ENCODE assay signal across 8 mouse cellular contexts in the genomic region with DNA sequence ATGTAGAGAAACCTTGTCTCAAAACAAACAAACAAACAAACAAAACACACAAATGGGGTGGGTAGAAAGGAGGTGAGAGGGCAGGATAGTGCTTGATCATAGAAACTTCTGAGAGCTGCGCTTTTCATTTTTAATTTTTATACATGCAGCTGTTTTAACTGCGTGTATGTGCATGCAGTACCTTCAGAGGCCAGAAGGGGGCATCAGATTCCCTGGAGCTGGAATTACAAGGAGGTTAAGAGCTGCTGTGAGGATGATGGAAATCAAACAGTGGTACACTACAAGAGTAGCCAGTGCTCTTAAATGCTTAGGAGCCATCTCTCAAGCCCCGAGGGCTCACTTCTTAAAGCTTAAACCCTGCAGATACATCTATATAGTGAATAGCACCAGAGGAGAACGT.
A peak's percentile ranks its signal among the peaks of the same experiment; 100 is the strongest.
DNase-seq lines count a peak whose midpoint lies in the region; ATAC-seq and TF ChIP-seq lines count a peak whose summit lies in the region.

No protein-coding gene starts in this region.

- no peak overlapping the region for H3K4me2 ChIP-seq in forebrain, postnatal 0 days (ENCODE audit: low read depth)
- H3K4me2 ChIP-seq in forebrain, embryonic 11.5 days (ENCODE audit: low read depth, low read length, severe bottlenecking), result no peak overlapping the region

- no peak overlapping the region for H3K4me3 ChIP-seq in forebrain, postnatal 0 days (ENCODE audit: low read depth, low read length)
- H3K4me3 ChIP-seq in forebrain, embryonic 11.5 days (ENCODE audit: low read depth, low read length), result no peak overlapping the region

- ATAC-seq in forebrain, postnatal 0 days, result no peak
- no peak for ATAC-seq in forebrain, embryonic 11.5 days (replicated peaks; ENCODE audit: low FRiP score)
- ATAC-seq in inflammation-experienced regulatory T-cells, adult 6 months, result no peak

- no peaks in the 10 kb centered on the region for H3K9me3 ChIP-seq in forebrain, postnatal 0 days (ENCODE audit: low read length)
- no peaks in the 10 kb centered on the region for H3K9me3 ChIP-seq in forebrain, embryonic 11.5 days (ENCODE audit: control insufficient read depth, low read length)

- WGBS in forebrain, postnatal 0 days, result 93% methylated on average over 4 of the region's 4 CpGs
- WGBS in forebrain, embryonic 11.5 days, result 80% methylated on average over 4 of the region's 4 CpGs

- peaks cover 15% of the 10 kb centered on the region for H3K4me1 ChIP-seq in forebrain, postnatal 0 days (ENCODE audit: insufficient read depth)
- peaks cover 18% of the 10 kb centered on the region for H3K4me1 ChIP-seq in forebrain, embryonic 11.5 days (replicated peaks; ENCODE audit: control insufficient read depth, insufficient read depth, low read length)

- no peak overlapping the region for H3K9ac ChIP-seq in forebrain, postnatal 0 days
- H3K9ac ChIP-seq in forebrain, embryonic 11.5 days (ENCODE audit: low read length), result no peak overlapping the region

- H3K27me3 ChIP-seq in forebrain, postnatal 0 days (ENCODE audit: insufficient read depth, low read length), result no peaks in the 10 kb centered on the region
- no peaks in the 10 kb centered on the region; the same call in 1 of the 2 replicates for H3K27me3 ChIP-seq in forebrain, embryonic 11.5 days (ENCODE audit: control insufficient read depth, insufficient read depth, low read length)

- peak; percentile 27 for DNase-seq in forebrain, postnatal 0 days
- no peak for DNase-seq in forebrain, embryonic 11.5 days (ENCODE audit: low spot score)
- DNase-seq in right cerebral cortex, postnatal 14 days, result peak; percentile 46
- no peak for DNase-seq in right cerebral cortex, adult 2 months (ENCODE audit: low spot score in 2 of 2)
- DNase-seq in kidney, postnatal 4 days, result peak; percentile 63 to 65
- peak; percentile 31 to 47 for DNase-seq in thymus, postnatal 36 days
- no peak for DNase-seq in frontal cortex, postnatal 14 days (ENCODE audit: low spot score in 2 of 2)

- TF ChIP-seq CTCF in forebrain, postnatal 0 days (IDR thresholded peaks at IDR 0.05; ENCODE audit: low read depth), result peak; percentile 65

- H3K27ac ChIP-seq in forebrain, postnatal 0 days (ENCODE audit: low read depth, low read length), result no peak overlapping the region
- no peak overlapping the region for H3K27ac ChIP-seq in forebrain, embryonic 11.5 days (ENCODE audit: low read depth, low read length)

- peaks cover 18% of the 10 kb centered on the region for H3K36me3 ChIP-seq in forebrain, postnatal 0 days (ENCODE audit: insufficient read depth)
- H3K36me3 ChIP-seq in forebrain, embryonic 11.5 days (ENCODE audit: control insufficient read depth, insufficient read depth, low read length), result no peaks in the 10 kb centered on the region

Comparison
In these comparisons a context has a peak if more than half of its experiments do, and no peak if none do; other contexts are left out.
1. DNase-seq: peak in forebrain, postnatal 0 days (single experiment), right cerebral cortex, postnatal 14 days (single experiment), kidney, postnatal 4 days (2 of 2) and thymus, postnatal 36 days (2 of 2); none in forebrain, embryonic 11.5 days (single experiment), right cerebral cortex, adult 2 months (0 of 2) and frontal cortex, postnatal 14 days (0 of 2).